Mouse (Mus musculus) kidney, adult 2 months (tissue): ENCODE measurements around the gene Zfp385c.

Experiments
- CTCF ChIP-seq: fragments of 200-500 bp; conservative IDR thresholded peaks from 2 replicates; pipeline ENCODE4 v1.5.1; 2011; ENCODE audit warnings: low read depth, mild to moderate bottlenecking, control low read depth, low read length, moderate library complexity, mixed read lengths; ENCODE audit not compliant: insufficient read depth, insufficient read length
- POLR2A ChIP-seq: fragments of 200-500 bp; IDR thresholded peaks from one replicate; pipeline ENCODE4 v1.6.1; 2011; ENCODE audit warnings: low read depth, low read length, control low read depth

DNA sequence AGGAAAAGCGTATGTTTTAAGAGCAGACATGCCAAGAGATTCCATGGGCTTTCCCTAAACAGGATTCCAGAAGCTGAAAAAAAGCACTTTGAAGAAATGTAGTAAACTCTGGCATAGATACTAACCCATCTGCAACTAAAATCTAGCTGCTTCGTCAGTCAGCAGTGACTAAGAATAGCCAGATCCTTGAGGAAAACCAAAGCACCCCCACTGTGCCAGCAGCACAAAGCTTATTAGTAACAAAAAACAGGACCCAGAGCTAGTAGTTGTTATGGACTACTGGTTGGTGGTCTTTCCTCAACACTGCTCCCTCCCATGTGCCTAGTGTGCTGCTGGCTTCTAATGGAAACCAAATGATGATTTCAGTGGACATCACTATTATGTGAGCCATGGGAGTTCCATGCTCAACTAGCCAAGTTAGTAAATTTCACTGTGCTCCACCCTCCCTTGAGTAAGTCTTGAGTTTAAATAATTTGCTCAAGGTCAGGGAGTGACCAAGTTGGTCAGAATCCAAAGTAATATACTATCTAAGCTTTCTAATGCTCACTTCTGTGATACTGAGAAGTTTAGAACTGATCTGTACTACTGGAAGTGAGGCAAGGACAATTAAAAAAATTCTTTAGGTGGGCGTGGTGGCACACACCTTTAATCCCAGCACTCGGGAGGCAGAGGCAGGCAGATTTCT, 87.8 kb downstream of the Zfp385c start:
- TF ChIP-seq CTCF (no peak), POLR2A (no peak)
